Mouse (Mus musculus) erythroblast, embryonic 14.5 days (primary cell): ENCODE data around the gene Ror1. TPM values are rescaled to one million over a fixed set of nuclear protein-coding genes. Genes with fewer than 3 reads are reported as not detected.

Source experiments
- H3K27me3 ChIP-seq: 2 replicates; pipeline ENCODE4 v1.6.1; 2012; ENCODE audit warnings: inconsistent platforms; ENCODE audit not compliant: control insufficient read depth
- H3K36me3 ChIP-seq: 2 replicates; pipeline ENCODE4 v1.6.1; 2012; ENCODE audit warnings: mild to moderate bottlenecking, inconsistent platforms; ENCODE audit not compliant: control insufficient read depth
- H3K4me1 ChIP-seq: 2 replicates; pipeline ENCODE4 v1.6.1; 2012; ENCODE audit warnings: inconsistent platforms; ENCODE audit not compliant: control insufficient read depth
- H3K4me3 ChIP-seq: replicated peaks from 2 replicates; pipeline ENCODE3; 2012; ENCODE audit warnings: moderate library complexity, mild to moderate bottlenecking, inconsistent platforms
- H3K9me3 ChIP-seq: 2 replicates; pipeline ENCODE4 v1.6.1; 2012; ENCODE audit warnings: low read length, inconsistent platforms, mixed read lengths; ENCODE audit not compliant: control insufficient read depth
- GATA1 ChIP-seq: IDR thresholded peaks from 2 replicates; pipeline ENCODE4 v1.6.1; 2012; ENCODE audit warnings: low read length, inconsistent platforms, mixed read lengths
- TAL1 ChIP-seq: IDR thresholded peaks from 3 replicates; pipeline ENCODE4 v1.6.1; 2012; ENCODE audit warnings: low read length, inconsistent platforms, mixed read lengths
- polyA plus RNA-seq: library from polyadenylated mRNA; stranded (reverse); fragments of >175 nt; gene quantifications from 2 replicates; pipeline ENCODE4 v1.2.3, GENCODE M21; 2012

Ror1 gene
- polyA plus RNA-seq, 1 experiment: not detected

DNA sequence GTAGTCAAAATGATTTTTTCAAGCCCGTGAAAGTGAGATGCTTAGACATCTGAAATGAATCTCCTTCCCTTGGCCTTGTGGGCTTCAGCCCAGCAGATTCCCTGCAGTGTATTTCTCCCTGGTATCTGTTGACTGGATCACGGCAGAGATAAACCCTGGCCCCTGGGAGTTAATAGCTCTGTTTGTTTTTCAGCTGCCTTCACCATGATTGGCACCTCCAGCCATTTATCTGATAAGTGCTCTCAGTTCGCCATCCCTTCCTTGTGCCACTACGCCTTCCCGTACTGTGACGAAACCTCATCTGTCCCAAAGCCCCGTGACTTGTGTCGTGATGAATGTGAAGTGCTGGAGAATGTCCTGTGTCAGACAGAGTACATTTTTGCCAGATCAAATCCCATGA is 313.9 kb downstream of the Ror1 start:
- Histone ChIP-seq H3K4me1 (no peaks in the 10 kb centered on the region), H3K36me3 (no peaks in the 10 kb centered on the region), H3K4me3 (no peak overlapping the region), H3K27me3 (no peaks in the 10 kb centered on the region), H3K9me3 (no peaks in the 10 kb centered on the region)
- TF ChIP-seq TAL1 (no peak), GATA1 (no peak)

DNA sequence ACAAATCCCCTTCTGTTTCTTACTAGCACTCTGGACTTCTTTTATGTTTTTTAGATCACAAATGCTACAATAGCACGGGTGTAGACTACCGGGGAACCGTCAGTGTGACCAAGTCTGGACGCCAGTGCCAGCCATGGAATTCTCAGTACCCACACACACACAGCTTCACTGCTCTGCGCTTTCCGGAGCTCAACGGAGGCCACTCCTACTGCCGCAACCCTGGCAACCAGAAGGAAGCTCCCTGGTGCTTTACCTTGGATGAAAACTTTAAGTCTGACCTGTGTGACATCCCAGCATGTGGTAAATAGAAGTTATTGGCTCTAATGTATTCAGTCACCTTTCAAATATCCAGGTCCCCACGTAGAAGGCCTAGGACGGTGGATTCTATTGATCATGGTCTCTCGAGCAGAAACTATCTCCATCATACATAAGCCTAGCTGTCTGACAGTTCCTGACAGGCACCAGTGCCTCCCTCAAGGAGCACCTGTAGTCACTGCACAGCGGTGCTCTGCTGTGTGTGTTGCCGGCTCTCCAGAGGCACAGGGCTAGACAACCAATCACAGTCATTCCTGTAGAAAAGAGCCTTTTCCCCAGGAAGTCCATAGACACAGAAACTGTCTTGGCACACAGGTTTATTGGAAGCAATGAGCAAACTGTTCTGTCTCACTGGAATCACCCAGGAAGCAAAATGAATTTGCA is 316.4 kb downstream of the Ror1 start:
- no peaks in the 10 kb centered on the region for H3K9me3 ChIP-seq
- H3K27me3 ChIP-seq: no peaks in the 10 kb centered on the region
- no peaks in the 10 kb centered on the region for H3K4me1 ChIP-seq
- H3K4me3 ChIP-seq: no peak overlapping the region
- TF ChIP-seq GATA1: no peak
- TF ChIP-seq TAL1: no peak
- H3K36me3 ChIP-seq: no peaks in the 10 kb centered on the region

DNA sequence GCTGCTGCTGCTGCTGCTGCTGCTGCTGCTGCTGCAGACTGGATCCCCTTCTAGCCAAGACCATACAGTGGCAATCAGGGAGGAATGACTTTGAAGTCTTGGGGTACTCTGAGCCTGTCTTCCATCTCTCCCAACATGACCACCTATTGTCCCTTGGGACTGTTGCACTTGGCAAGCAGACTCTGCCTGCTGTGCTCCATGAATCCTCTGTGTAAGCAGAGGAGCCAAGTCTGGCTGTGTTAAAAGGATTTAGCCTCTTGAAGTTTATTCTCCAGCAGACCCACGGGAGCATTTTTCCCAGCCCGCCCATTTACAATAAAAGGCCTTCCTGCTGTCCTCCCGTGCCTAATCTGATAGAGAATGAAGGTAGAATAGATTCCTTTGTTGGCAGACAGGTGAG is 327.2 kb downstream of the Ror1 start:
- Histone ChIP-seq H3K4me3 (no peak overlapping the region), H3K36me3 (no peaks in the 10 kb centered on the region), H3K27me3 (no peaks in the 10 kb centered on the region), H3K9me3 (no peaks in the 10 kb centered on the region), H3K4me1 (no peaks in the 10 kb centered on the region)
- TF ChIP-seq GATA1: no peak
- no peak for TF ChIP-seq TAL1

DNA sequence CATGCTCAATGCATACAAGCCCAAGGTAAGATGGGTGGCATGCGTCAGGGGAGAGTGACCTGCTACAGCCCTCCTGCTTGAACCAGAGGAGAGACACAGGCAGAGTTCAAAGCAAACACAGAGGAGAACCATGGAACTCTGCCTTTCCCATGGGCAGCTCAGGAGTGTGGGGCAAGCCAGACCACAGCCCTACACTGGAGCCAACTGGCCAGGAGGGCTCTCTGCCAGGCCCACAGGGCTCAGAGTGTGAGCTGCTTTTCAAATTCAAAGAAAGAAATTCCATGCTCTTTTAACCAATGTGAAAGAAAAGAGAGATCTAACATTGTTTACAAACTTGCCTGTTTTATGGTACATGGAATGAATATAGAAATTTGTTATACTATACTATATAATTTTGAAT is 330.5 kb downstream of the Ror1 start:
- no peak overlapping the region for H3K4me3 ChIP-seq
- no peaks in the 10 kb centered on the region for H3K9me3 ChIP-seq

DNA sequence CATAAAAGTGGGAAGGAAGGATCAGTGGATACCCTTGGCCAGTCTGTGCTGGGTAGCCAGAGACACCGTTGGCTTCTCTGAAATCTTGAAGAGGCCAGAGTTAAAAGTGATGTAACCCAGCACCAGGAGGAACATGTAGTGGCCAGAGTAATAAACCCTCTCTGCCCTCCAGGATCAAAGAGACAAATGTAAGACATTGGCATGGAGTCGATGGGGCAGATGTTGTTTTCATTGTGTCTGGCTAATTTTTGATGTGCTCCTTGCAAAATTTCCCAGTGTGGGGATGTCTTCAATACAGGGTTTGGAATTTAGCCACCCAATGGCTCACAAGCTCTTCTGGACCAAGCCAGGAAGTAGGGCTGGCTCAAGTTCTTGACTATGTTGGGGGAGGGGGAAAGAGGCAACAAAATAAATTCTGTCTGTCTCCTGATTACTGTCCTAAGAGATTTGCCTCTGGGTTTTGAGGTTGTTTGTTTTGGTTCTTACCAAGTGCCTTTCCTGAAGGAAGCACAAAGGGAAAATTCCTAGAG is 333.8 kb downstream of the Ror1 start:
- TF ChIP-seq TAL1: no peak
- no peak for TF ChIP-seq GATA1
- Histone ChIP-seq H3K4me3 (no peak overlapping the region), H3K9me3 (no peaks in the 10 kb centered on the region), H3K4me1 (no peaks in the 10 kb centered on the region), H3K36me3 (no peaks in the 10 kb centered on the region), H3K27me3 (no peaks in the 10 kb centered on the region)

More for the DNA sequence above, 330.5 kb downstream of the Ror1 start:
- Histone ChIP-seq H3K36me3 (no peaks in the 10 kb centered on the region), H3K27me3 (no peaks in the 10 kb centered on the region), H3K4me1 (no peaks in the 10 kb centered on the region)
- TF ChIP-seq GATA1 (no peak), TAL1 (no peak)

DNA sequence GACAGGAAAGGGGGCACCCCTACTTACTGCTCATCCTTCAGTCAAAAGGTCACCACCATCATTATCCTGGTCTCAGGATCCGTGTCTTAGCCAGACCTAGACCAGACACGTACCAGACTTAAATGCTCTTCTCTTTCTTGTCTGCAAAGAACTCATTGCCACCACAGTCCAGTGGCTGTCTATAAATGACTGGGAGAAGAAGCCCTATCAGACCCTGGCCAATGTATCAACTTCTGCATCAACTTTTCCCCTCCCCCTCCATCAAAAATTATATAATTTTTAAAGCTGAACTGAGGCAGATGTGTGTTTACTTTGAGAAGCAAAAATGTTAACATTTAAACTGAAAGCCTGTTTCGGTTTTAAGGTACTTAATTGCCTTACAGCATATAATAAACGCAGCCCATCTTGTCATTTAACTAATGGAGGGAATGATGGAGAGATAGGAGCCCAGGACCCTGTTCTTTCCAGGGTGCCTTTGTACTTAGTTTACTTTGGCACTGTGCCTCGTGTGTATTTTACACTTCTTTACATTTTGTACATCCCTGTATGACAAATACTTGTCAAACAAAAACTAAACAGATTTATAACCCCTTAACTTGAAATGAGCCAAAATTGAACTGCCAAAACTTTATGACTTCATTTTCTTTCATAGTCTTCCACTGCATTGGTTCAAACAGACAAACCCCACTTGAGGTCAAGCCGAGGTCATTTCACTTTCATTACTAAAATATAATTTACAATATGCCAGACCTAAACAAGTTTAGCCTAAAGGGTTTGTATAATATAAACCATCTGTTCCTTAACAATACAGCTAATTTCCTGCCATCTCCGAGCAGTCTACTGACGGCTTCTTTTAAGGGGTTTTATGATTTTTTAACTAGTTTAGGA is 339.9 kb downstream of the Ror1 start:
- no peaks in the 10 kb centered on the region for H3K4me1 ChIP-seq
- H3K36me3 ChIP-seq: no peaks in the 10 kb centered on the region
- H3K4me3 ChIP-seq: no peak overlapping the region
- H3K27me3 ChIP-seq: no peaks in the 10 kb centered on the region
- peaks cover under 1% of the 10 kb centered on the region; the same call in 1 of the 2 replicates for H3K9me3 ChIP-seq
- TF ChIP-seq GATA1: no peak
- no peak for TF ChIP-seq TAL1

DNA sequence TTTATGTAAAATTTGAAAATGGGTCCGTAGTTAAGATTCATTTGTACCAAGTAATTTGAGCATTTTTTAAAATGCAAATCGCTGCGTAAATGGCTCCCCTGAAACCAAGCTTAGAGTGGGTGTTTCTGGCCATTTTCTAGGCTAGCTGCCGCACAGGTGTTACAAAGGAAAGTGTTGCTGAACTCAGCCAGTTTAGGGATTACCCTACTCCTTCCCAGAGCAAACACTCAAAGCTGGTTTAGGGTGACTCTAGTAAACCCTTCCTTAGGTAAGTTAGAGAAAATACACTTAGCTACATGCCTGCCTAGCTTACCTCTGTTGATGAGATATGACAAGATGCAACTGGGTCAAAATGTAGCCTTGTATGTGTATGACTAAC is 340.6 kb downstream of the Ror1 start:
- H3K36me3 ChIP-seq: no peaks in the 10 kb centered on the region
- H3K27me3 ChIP-seq: no peaks in the 10 kb centered on the region
- TF ChIP-seq GATA1 (no peak), TAL1 (no peak)
- H3K9me3 ChIP-seq: peaks cover 6% of the 10 kb centered on the region
- H3K4me1 ChIP-seq: no peaks in the 10 kb centered on the region
- H3K4me3 ChIP-seq: no peak overlapping the region

DNA sequence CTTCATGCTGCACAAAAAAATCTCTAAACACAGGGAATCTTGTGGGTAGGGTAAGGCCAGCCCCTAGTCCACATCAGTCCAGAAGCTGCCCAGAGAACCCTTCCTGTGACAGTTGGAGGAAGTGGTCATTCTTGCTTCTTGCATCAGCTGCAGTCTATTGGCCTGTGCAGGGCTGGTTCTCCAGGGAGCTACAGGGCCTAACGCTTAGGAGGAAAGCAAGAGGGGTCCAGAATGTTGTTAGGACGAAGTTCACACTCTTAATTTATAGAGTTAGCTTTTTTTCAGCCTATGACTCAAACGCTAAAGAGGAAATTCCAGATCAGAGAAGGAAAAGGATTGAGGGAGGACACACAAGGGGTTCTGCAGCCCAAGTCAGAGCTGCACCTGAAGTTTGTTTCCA is 351.3 kb downstream of the Ror1 start:
- Histone ChIP-seq H3K9me3 (peaks cover 3% of the 10 kb centered on the region), H3K4me3 (no peak overlapping the region), H3K36me3 (no peaks in the 10 kb centered on the region), H3K27me3 (no peaks in the 10 kb centered on the region), H3K4me1 (no peaks in the 10 kb centered on the region)
- TF ChIP-seq TAL1 (no peak), GATA1 (no peak)

DNA sequence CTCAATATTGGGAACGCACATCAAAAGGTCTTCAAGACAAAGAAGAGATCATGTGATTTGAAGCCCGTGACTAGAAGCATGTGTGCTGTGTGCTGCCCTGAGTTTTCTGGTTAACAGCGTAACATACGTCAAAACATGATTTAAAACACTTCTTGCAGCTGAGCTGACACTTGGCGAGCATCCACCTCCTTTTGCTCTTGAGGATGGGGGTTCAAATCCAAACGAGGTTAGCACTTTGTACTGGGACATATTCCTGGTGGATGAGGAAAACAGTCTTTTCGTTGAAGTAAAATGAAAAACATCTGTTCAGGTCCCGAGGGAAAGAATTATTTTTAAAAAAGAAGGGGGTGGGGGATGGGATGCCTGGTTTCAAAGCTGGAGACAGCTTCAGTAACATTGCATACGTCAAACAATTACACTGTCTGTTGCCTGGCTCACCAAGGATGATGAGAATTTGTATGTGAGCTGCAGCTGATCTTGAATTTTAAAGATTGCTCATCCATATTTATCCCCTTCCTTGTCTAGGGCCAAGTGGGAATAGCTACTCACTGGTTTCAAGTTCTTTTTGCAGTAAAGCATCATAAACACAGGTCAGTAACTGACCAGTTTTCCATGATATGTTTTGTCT is 367.0 kb downstream of the Ror1 start:
- no peaks in the 10 kb centered on the region for H3K9me3 ChIP-seq
- no peaks in the 10 kb centered on the region for H3K4me1 ChIP-seq
- no peaks in the 10 kb centered on the region for H3K36me3 ChIP-seq
- no peak for TF ChIP-seq GATA1
- H3K27me3 ChIP-seq: no peaks in the 10 kb centered on the region
- H3K4me3 ChIP-seq: no peak overlapping the region
